Mouse (Mus musculus): Measurements from ENCODE around the gene B9d2. TPM values are rescaled to one million over a fixed set of nuclear protein-coding genes. Genes with fewer than 3 reads are reported as not detected.

Gene B9d2
- total RNA-seq, 2 experiments from 2014 or later = 10.2 TPM

GRCm38 (mm10) chr7:25674297-25674696 is 6.3 kb upstream of the B9d2 start:
- no peak for DNase-seq

- no peak for DNase-seq
These were observed 5.8 kb upstream of the B9d2 start, which contains the start of gene Tmem91 for GRCm38 (mm10) chr7:25674719-25675300. Gene Tmem91 (minus strand): TSS chr7:25675166.

GRCm38 (mm10) chr7:25675405-25675804 is 5.2 kb upstream of the B9d2 start:
- DNase-seq = no peak

GRCm38 (mm10) chr7:25676085-25676781 is 4.3 kb upstream of the B9d2 start:
- DNase-seq = peak; percentile 88 to 90

- DNase-seq = no peak
These were observed 3.6 kb upstream of the B9d2 start for GRCm38 (mm10) chr7:25677013-25677412.

GRCm38 (mm10) chr7:25679971-25680370 is 609 bp upstream of the B9d2 start:
- peak; percentile 29 to 39 for DNase-seq

- DNase-seq = no peak
These were observed 1.0 kb downstream of the B9d2 start for GRCm38 (mm10) chr7:25681341-25682231.

- peak in 1 of 2 experiments; percentile 57 for DNase-seq
These were observed 3.0 kb downstream of the B9d2 start for GRCm38 (mm10) chr7:25683474-25684180.

GRCm38 (mm10) chr7:25684659-25685058 is 4.1 kb downstream of the B9d2 start:
- no peak for DNase-seq

- no peak for DNase-seq
These were observed 5.4 kb downstream of the B9d2 start for GRCm38 (mm10) chr7:25685926-25686470.

- peak; percentile 87 to 90 for DNase-seq
These were observed 6.3 kb downstream of the B9d2 start, which contains the start of gene Tgfb1 for GRCm38 (mm10) chr7:25686680-25687531. Gene Tgfb1 (plus strand): TSS chr7:25687002.

GRCm38 (mm10) chr7:25687811-25688401 is 7.3 kb downstream of the B9d2 start:
- DNase-seq = peak; percentile 78 to 81

- DNase-seq = peak; percentile 82 to 93
These were observed 8.4 kb downstream of the B9d2 start for GRCm38 (mm10) chr7:25688810-25689586.

GRCm38 (mm10) chr7:25689603-25690021 is 9.0 kb downstream of the B9d2 start:
- no peak for DNase-seq

- DNase-seq = no peak
These were observed 9.5 kb downstream of the B9d2 start for GRCm38 (mm10) chr7:25690051-25690450.

- DNase-seq = no peak
These were observed 13.5 kb downstream of the B9d2 start for GRCm38 (mm10) chr7:25694104-25694503.

GRCm38 (mm10) chr7:25699851-25700250 is 19.3 kb downstream of the B9d2 start:
- DNase-seq = no peak

GRCm38 (mm10) chr7:25700732-25701131 is 20.2 kb downstream of the B9d2 start:
- DNase-seq = no peak

GRCm38 (mm10) chr7:25702350-25702749 is 21.8 kb downstream of the B9d2 start:
- DNase-seq = no peak

Measured in heart, adult 18-20 months (tissue).